Mouse (Mus musculus): ENCODE data around the gene Cdkn3. TPM values are rescaled to one million over a fixed set of nuclear protein-coding genes. Genes with fewer than 3 reads are reported as not detected.
A peak's percentile ranks its signal among the peaks of the same experiment; 100 is the strongest.

Cdkn3 gene
- polyA plus RNA-seq (2014; fragmentation: Nextera tagmentation; extraction: Ambion mirVana) = 10.9 and 12.9 TPM in 2 replicates

- peak within 1 kb of the TSS; percentile 82 for H3K4me2 ChIP-seq (replicated peaks)
- under 1% methylated on average over 50 of the region's 54 CpGs for WGBS
- no peak within 1 kb of the TSS for H3K27ac ChIP-seq
- peak within 1 kb of the TSS; percentile 63 for H3K4me3 ChIP-seq (replicated peaks; ENCODE audit: low read length)
- no peaks in the 10 kb centered on the region for H3K27me3 ChIP-seq (ENCODE audit: control insufficient read depth, insufficient read depth, low read length)
- DNase-seq (ENCODE audit: low spot score) (peak; percentile 87), ATAC-seq (ENCODE audit: low FRiP score) (peak; percentile 100)
- no peaks in the 10 kb centered on the region for H3K9me3 ChIP-seq (ENCODE audit: control insufficient read depth, low read length)
- no peaks in the 10 kb centered on the region for H3K36me3 ChIP-seq (replicated peaks; ENCODE audit: control insufficient read depth, insufficient read depth)
- no peaks in the 10 kb centered on the region for H3K4me1 ChIP-seq (replicated peaks; ENCODE audit: control insufficient read depth, insufficient read depth, low read length)
- H3K9ac ChIP-seq = peak within 1 kb of the TSS; percentile 58
These were observed at the start of gene Cdkn3 for GRCm38 (mm10) chr14:46760355-46761029. TSS of gene Cdkn3 (plus strand) at chr14:46760541.

DNA sequence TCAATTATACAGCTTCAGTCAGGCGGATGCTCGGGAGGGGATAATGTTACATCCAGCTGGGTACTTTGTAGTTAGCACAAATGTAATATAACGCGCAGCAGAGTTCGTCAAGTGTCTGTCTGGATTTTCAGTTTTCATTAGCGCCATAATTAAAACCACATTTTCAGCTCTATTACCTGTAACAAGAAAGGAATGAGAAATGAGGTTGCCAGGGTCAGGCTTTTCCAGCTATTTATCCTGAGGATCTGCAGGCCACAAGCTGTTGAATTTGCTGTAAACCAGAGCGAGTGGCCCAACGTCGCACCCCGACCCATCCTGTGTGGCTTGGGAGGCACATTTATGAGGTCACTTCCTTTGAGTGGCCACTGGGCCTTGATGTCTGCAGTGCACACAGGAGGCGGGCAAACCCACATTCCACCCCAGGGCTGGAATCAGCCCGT lies 41.8 kb upstream of the Cdkn3 start:
- DNase-seq (ENCODE audit: low spot score) = no peak
- 0 out of 2 replicates have a peak, but pooled peaks cover 4% of the 10 kb centered on the region for H3K4me1 ChIP-seq (replicated peaks; ENCODE audit: control insufficient read depth, insufficient read depth, low read length)
- 64% methylated on average over 12 of the region's 12 CpGs for WGBS
- no peak overlapping the region for H3K9ac ChIP-seq
- H3K36me3 ChIP-seq (replicated peaks; ENCODE audit: control insufficient read depth, insufficient read depth) = no peaks in the 10 kb centered on the region
- no peak overlapping the region for H3K27ac ChIP-seq
- H3K4me3 ChIP-seq (replicated peaks; ENCODE audit: low read length) = no peak overlapping the region
- ATAC-seq (ENCODE audit: low FRiP score) = no peak
- no peaks in the 10 kb centered on the region for H3K9me3 ChIP-seq (ENCODE audit: control insufficient read depth, low read length)
- no peak overlapping the region for H3K4me2 ChIP-seq (replicated peaks)
- H3K27me3 ChIP-seq (ENCODE audit: control insufficient read depth, insufficient read depth, low read length) = no peaks in the 10 kb centered on the region

GRCm38 (mm10) chr14:46722031-46722430 lies 38.3 kb upstream of the Cdkn3 start:
- no peak overlapping the region for H3K27ac ChIP-seq
- DNase-seq (ENCODE audit: low spot score) (no peak), ATAC-seq (ENCODE audit: low FRiP score) (no peak)
- H3K4me2 ChIP-seq (replicated peaks) = no peak overlapping the region
- 0 out of 2 replicates have a peak, but pooled peaks cover 4% of the 10 kb centered on the region for H3K4me1 ChIP-seq (replicated peaks; ENCODE audit: control insufficient read depth, insufficient read depth, low read length)
- WGBS = 74% methylated on average over 5 of the region's 5 CpGs
- no peaks in the 10 kb centered on the region for H3K9me3 ChIP-seq (ENCODE audit: control insufficient read depth, low read length)
- H3K27me3 ChIP-seq (ENCODE audit: control insufficient read depth, insufficient read depth, low read length) = no peaks in the 10 kb centered on the region
- H3K9ac ChIP-seq = no peak overlapping the region
- H3K36me3 ChIP-seq (replicated peaks; ENCODE audit: control insufficient read depth, insufficient read depth) = no peaks in the 10 kb centered on the region
- H3K4me3 ChIP-seq (replicated peaks; ENCODE audit: low read length) = no peak overlapping the region

- Histone ChIP-seq H3K4me1 (replicated peaks; ENCODE audit: control insufficient read depth, insufficient read depth, low read length) (no peaks in the 10 kb centered on the region), H3K27me3 (ENCODE audit: control insufficient read depth, insufficient read depth, low read length) (no peaks in the 10 kb centered on the region), H3K27ac (no peak overlapping the region), H3K36me3 (replicated peaks; ENCODE audit: control insufficient read depth, insufficient read depth) (no peaks in the 10 kb centered on the region), H3K9me3 (ENCODE audit: control insufficient read depth, low read length) (no peaks in the 10 kb centered on the region), H3K4me3 (replicated peaks; ENCODE audit: low read length) (no peak overlapping the region), H3K4me2 (replicated peaks) (no peak overlapping the region), H3K9ac (no peak overlapping the region)
- ATAC-seq (ENCODE audit: low FRiP score) = peak; percentile 62; the same call in 1 of the 2 replicates
- WGBS = 41% methylated on average over 3 of the region's 3 CpGs
- peak; percentile 93 for DNase-seq (ENCODE audit: low spot score)
These were observed 36.5 kb upstream of the Cdkn3 start for GRCm38 (mm10) chr14:46723828-46724227.

DNA sequence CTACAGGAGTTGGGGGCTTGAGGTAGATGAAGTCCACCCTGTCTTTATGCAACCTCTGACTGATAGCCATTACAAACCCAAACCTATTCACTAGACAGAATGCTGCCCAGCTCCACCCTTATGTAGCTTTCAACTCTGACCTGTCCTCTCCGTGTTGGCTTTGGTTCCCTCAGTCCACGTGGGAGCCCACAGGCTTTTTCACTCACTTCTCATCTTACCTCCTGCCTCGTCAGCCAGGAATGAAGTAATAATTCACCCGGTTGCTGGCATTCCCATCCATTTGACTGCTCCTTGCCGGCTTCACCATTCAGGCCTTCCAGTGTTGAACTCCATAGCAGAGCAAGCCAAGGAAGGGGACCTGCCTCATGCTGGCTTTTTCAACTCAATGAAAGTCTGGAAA lies 35.4 kb upstream of the Cdkn3 start:
- Histone ChIP-seq H3K36me3 (replicated peaks; ENCODE audit: control insufficient read depth, insufficient read depth) (no peaks in the 10 kb centered on the region), H3K27ac (no peak overlapping the region), H3K27me3 (ENCODE audit: control insufficient read depth, insufficient read depth, low read length) (no peaks in the 10 kb centered on the region), H3K9ac (no peak overlapping the region), H3K9me3 (ENCODE audit: control insufficient read depth, low read length) (no peaks in the 10 kb centered on the region), H3K4me1 (replicated peaks; ENCODE audit: control insufficient read depth, insufficient read depth, low read length) (no peaks in the 10 kb centered on the region), H3K4me2 (replicated peaks) (no peak overlapping the region), H3K4me3 (replicated peaks; ENCODE audit: low read length) (no peak overlapping the region)
- WGBS = 45% methylated on average over 5 of the region's 5 CpGs
- ATAC-seq (ENCODE audit: low FRiP score) = no peak
- DNase-seq (ENCODE audit: low spot score) = no peak

DNA sequence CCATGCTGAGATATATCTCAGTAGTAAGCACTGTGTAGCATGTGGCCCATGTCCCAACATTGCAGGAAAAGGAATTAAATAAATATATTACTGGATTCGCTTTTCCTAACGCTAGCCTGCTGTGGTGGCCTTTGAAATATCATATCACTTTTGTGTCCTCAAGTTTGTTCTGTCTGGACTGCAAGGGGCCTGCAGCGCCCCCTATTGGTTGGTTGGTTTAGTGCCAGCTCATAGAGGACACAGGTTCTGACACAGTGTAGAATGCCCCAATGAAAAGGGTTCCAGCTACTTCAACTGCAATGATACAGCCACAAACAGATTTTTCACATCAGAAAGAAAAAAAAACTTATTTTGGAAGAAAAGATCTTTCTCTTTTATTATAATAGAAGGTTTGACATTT lies 34.6 kb upstream of the Cdkn3 start:
- H3K27ac ChIP-seq = no peak overlapping the region
- no peaks in the 10 kb centered on the region for H3K4me1 ChIP-seq (replicated peaks; ENCODE audit: control insufficient read depth, insufficient read depth, low read length)
- no peak overlapping the region for H3K4me2 ChIP-seq (replicated peaks)
- no peaks in the 10 kb centered on the region for H3K27me3 ChIP-seq (ENCODE audit: control insufficient read depth, insufficient read depth, low read length)
- no peaks in the 10 kb centered on the region for H3K9me3 ChIP-seq (ENCODE audit: control insufficient read depth, low read length)
- H3K36me3 ChIP-seq (replicated peaks; ENCODE audit: control insufficient read depth, insufficient read depth) = no peaks in the 10 kb centered on the region
- no peak for ATAC-seq (ENCODE audit: low FRiP score)
- H3K9ac ChIP-seq = no peak overlapping the region
- WGBS = 60% methylated on average over 3 of the region's 3 CpGs
- H3K4me3 ChIP-seq (replicated peaks; ENCODE audit: low read length) = no peak overlapping the region
- DNase-seq (ENCODE audit: low spot score) = no peak

GRCm38 (mm10) chr14:46734262-46734661 lies 26.1 kb upstream of the Cdkn3 start:
- H3K27ac ChIP-seq = no peak overlapping the region
- H3K27me3 ChIP-seq (ENCODE audit: control insufficient read depth, insufficient read depth, low read length) = no peaks in the 10 kb centered on the region
- H3K9ac ChIP-seq = no peak overlapping the region
- no peak for ATAC-seq (ENCODE audit: low FRiP score)
- no peaks in the 10 kb centered on the region for H3K36me3 ChIP-seq (replicated peaks; ENCODE audit: control insufficient read depth, insufficient read depth)
- H3K4me3 ChIP-seq (replicated peaks; ENCODE audit: low read length) = no peak overlapping the region
- no peak for DNase-seq (ENCODE audit: low spot score)
- no peak overlapping the region for H3K4me2 ChIP-seq (replicated peaks)
- 88% methylated on average over 5 of the region's 5 CpGs for WGBS
- no peaks in the 10 kb centered on the region for H3K4me1 ChIP-seq (replicated peaks; ENCODE audit: control insufficient read depth, insufficient read depth, low read length)
- H3K9me3 ChIP-seq (ENCODE audit: control insufficient read depth, low read length) = no peaks in the 10 kb centered on the region

DNA sequence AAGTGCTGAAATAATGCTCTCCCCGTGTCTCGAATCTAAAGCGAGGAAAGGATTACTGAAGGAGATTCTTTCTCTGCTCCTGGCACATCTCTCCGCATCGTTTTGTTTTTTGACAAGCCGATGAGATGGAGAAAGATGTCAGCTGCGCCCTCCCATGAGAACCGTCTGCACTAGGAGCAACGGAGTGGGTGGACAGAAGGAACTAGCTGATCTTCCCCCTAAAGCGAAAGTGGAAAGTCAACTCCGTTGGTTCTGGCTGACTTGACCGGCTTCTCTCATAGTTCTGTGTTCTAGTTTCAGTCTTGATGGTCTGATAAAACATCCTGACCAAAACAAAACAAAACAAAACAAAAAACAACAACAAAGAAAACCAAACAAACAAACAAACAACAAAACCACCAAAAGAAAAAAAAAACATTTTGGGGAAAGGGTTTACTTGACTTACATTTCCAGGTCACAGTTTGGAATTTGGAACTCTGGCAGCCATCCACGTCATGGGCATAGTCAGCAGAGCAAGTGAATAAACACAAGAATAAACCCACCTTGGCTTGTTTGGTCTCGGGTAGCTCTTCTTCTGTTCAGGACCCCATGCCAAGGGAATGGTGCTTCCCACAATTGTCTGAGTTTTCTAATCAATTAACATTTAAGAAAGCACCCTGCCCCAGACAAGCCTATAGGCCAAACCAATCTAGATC lies 25.4 kb upstream of the Cdkn3 start:
- no peak for ATAC-seq (ENCODE audit: low FRiP score)
- Histone ChIP-seq H3K27me3 (ENCODE audit: control insufficient read depth, insufficient read depth, low read length) (no peaks in the 10 kb centered on the region), H3K4me3 (replicated peaks; ENCODE audit: low read length) (no peak overlapping the region), H3K27ac (no peak overlapping the region), H3K9ac (no peak overlapping the region), H3K4me1 (replicated peaks; ENCODE audit: control insufficient read depth, insufficient read depth, low read length) (no peaks in the 10 kb centered on the region), H3K4me2 (replicated peaks) (no peak overlapping the region), H3K36me3 (replicated peaks; ENCODE audit: control insufficient read depth, insufficient read depth) (no peaks in the 10 kb centered on the region), H3K9me3 (ENCODE audit: control insufficient read depth, low read length) (no peaks in the 10 kb centered on the region)
- DNase-seq (ENCODE audit: low spot score) = no peak
- 84% methylated on average over 14 of the region's 14 CpGs for WGBS

DNA sequence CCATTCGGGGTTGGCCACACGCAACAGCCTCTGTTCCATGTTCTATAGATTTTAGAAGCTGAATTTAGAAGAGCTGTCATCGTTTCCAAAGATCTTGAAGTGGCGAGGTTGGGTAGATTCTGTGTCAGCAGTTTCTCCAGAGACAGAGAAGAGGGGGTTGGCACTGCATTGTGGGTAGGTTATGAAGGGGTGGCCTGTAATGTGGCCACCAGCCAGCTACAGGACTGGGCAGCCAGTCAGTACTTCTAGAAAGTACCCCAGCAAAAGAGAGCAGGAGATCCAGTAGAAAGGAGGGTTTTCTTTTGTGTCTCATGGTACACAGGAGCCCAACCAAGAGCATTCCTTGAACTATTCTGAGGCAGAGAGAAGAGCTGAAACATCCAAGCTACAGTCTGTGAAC lies 24.0 kb upstream of the Cdkn3 start:
- no peaks in the 10 kb centered on the region for H3K4me1 ChIP-seq (replicated peaks; ENCODE audit: control insufficient read depth, insufficient read depth, low read length)
- H3K4me3 ChIP-seq (replicated peaks; ENCODE audit: low read length) = no peak overlapping the region
- no peaks in the 10 kb centered on the region for H3K9me3 ChIP-seq (ENCODE audit: control insufficient read depth, low read length)
- DNase-seq (ENCODE audit: low spot score) (no peak), ATAC-seq (ENCODE audit: low FRiP score) (no peak)
- no peak overlapping the region for H3K4me2 ChIP-seq (replicated peaks)
- no peaks in the 10 kb centered on the region for H3K27me3 ChIP-seq (ENCODE audit: control insufficient read depth, insufficient read depth, low read length)
- 96% methylated on average over 4 of the region's 4 CpGs for WGBS
- H3K36me3 ChIP-seq (replicated peaks; ENCODE audit: control insufficient read depth, insufficient read depth) = no peaks in the 10 kb centered on the region
- H3K27ac ChIP-seq = no peak overlapping the region
- no peak overlapping the region for H3K9ac ChIP-seq

All from hindbrain, embryonic 14.5 days (tissue).